Mouse (Mus musculus) CH12.LX (cell line): Measurements from ENCODE around the gene Gm21992.

Source experiments
- CTCF ChIP-seq, 2 experiments: IDR thresholded peaks in 1 of 2; conservative IDR thresholded peaks in 1 of 2; 2 replicates each; pipeline ENCODE4 v1.5.1; 2011 to 2012; ENCODE audit warnings: low read depth in 2 of 2, low read length in 2 of 2, improper control_type of control experiment in 1 of 2, inconsistent platforms in 1 of 2, mild to moderate bottlenecking in 1 of 2, moderate library complexity in 1 of 2
- ELF1 ChIP-seq: IDR thresholded peaks from 2 replicates; pipeline ENCODE4 v1.6.1; 2014; ENCODE audit warnings: low read depth, mild to moderate bottlenecking, inconsistent platforms, low read length, improper control_type of control experiment
- EP300 ChIP-seq: IDR thresholded peaks from 2 replicates; pipeline ENCODE4 v1.6.1; 2011; ENCODE audit warnings: low read length, improper control_type of control experiment
- GABPA ChIP-seq: IDR thresholded peaks from 2 replicates; pipeline ENCODE4 v1.6.1; 2012; ENCODE audit warnings: low read depth, low read length, improper control_type of control experiment, inconsistent platforms; ENCODE audit not compliant: insufficient replicate concordance
- HCFC1 ChIP-seq: IDR thresholded peaks from 2 replicates; pipeline ENCODE4 v1.6.1; 2012; ENCODE audit warnings: low read depth, mild to moderate bottlenecking, inconsistent platforms, low read length, improper control_type of control experiment
- MAFK ChIP-seq: IDR thresholded peaks from 2 replicates; pipeline ENCODE4 v1.6.1; 2011; ENCODE audit warnings: low read length, improper control_type of control experiment; ENCODE audit not compliant: insufficient replicate concordance
- MAX ChIP-seq: IDR thresholded peaks from 2 replicates; pipeline ENCODE4 v1.6.1; 2011; ENCODE audit warnings: low read length, improper control_type of control experiment
- MAZ ChIP-seq: IDR thresholded peaks from 2 replicates; pipeline ENCODE4 v1.6.1; 2012; ENCODE audit warnings: low read depth, mild to moderate bottlenecking, inconsistent platforms, low read length, improper control_type of control experiment, moderate library complexity
- MXI1 ChIP-seq: IDR thresholded peaks from 2 replicates; pipeline ENCODE4 v1.6.1; 2011; ENCODE audit warnings: mild to moderate bottlenecking, low read depth, low read length, improper control_type of control experiment
- NELFE ChIP-seq: IDR thresholded peaks from 2 replicates; pipeline ENCODE4 v1.6.1; 2011; ENCODE audit warnings: low read depth, low read length, improper control_type of control experiment
- POLR2A ChIP-seq: IDR thresholded peaks from 2 replicates; pipeline ENCODE4 v1.6.1; 2011; ENCODE audit warnings: low read depth, mild to moderate bottlenecking, improper control_type of control experiment, low read length
- USF1 ChIP-seq: IDR thresholded peaks from 2 replicates; pipeline ENCODE4 v1.6.1; 2014; ENCODE audit warnings: low read depth, mild to moderate bottlenecking, inconsistent platforms, low read length, improper control_type of control experiment
- ZKSCAN1 ChIP-seq: IDR thresholded peaks from 2 replicates; pipeline ENCODE4 v1.6.1; 2012; ENCODE audit warnings: low read depth, inconsistent platforms, low read length, improper control_type of control experiment, borderline replicate concordance
- ZMIZ1 ChIP-seq: IDR thresholded peaks from 2 replicates; pipeline ENCODE4 v1.6.1; 2012; ENCODE audit warnings: low read depth, mild to moderate bottlenecking, inconsistent platforms, low read length, improper control_type of control experiment

GRCm38 (mm10) chr19:4737866-4738265 is 73.5 kb downstream of the Gm21992 start:
- no peak for TF ChIP-seq ZKSCAN1
- no peak for TF ChIP-seq GABPA
- TF ChIP-seq CTCF (conservative IDR thresholded peaks at IDR 0.05 in 1 of 2, IDR thresholded peaks at IDR 0.05 in 1 of 2; ENCODE audit: low read depth in 2 of 2, low read length in 2 of 2): no peak
- TF ChIP-seq POLR2A: no peak
- TF ChIP-seq MAX: no peak
- no peak for TF ChIP-seq ELF1
- TF ChIP-seq MXI1: no peak
- TF ChIP-seq NELFE: no peak
- no peak for TF ChIP-seq MAFK
- TF ChIP-seq ZMIZ1: no peak
- no peak for TF ChIP-seq EP300
- TF ChIP-seq HCFC1: no peak
- TF ChIP-seq MAZ: no peak
- TF ChIP-seq USF1: no peak
